Mouse (Mus musculus): ENCODE data around the gene Fgfbp3. TPM values are rescaled to one million over a fixed set of nuclear protein-coding genes. Genes with fewer than 3 reads are reported as not detected.
"Not testable (repeated sequence)": the region's sequence is repeated elsewhere in the genome, so short reads cannot be mapped to it uniquely, and the experiment has no call there.

Gene Fgfbp3
- polyA plus RNA-seq, 1 experiment from 2014 or later = 3.8 TPM

- peaks cover 96% of the 10 kb centered on the region for H3K36me3 ChIP-seq (ENCODE audit: control insufficient read depth, insufficient read depth, low read length)
- H3K4me1 ChIP-seq (replicated peaks; ENCODE audit: control insufficient read depth, insufficient read depth, low read length); ATAC-seq (replicated peaks; ENCODE audit: low FRiP score, low TSS enrichment, low read depth); H3K9me3 ChIP-seq (ENCODE audit: control insufficient read depth, low read length); H3K27me3 ChIP-seq (replicated peaks; ENCODE audit: control insufficient read depth, insufficient read depth, low read length); H3K4me3 ChIP-seq (ENCODE audit: low read depth, low read length); DNase-seq (ENCODE audit: low spot score); H3K9ac ChIP-seq (ENCODE audit: low read length); H3K27ac ChIP-seq (ENCODE audit: low read depth); H3K4me2 ChIP-seq (ENCODE audit: low read length): not testable (repeated sequence)
- 83% methylated on average over 3 of the region's 3 CpGs for WGBS
These were observed 50.7 kb downstream of the Fgfbp3 start for GRCm38 (mm10) chr19:36868675-36869074.

Other genes with a start within 250 kb of the Fgfbp3 start
- 10.0 and 11.7 TPM in 2 replicates for gene Ppp1r3c, start 183.0 kb downstream of the Fgfbp3 start, polyA plus RNA-seq (2014; fragmentation: Nextera tagmentation; extraction: Ambion mirVana)
- 64.6 and 73.8 TPM in 2 replicates for gene Tnks2, start 85.4 kb downstream of the Fgfbp3 start, polyA plus RNA-seq (2014; fragmentation: Nextera tagmentation; extraction: Ambion mirVana)
- gene Btaf1, start 6.5 kb upstream of the Fgfbp3 start, polyA plus RNA-seq (2014; fragmentation: Nextera tagmentation; extraction: Ambion mirVana) = 15.3 and 16.0 TPM in 2 replicates